18 mouse cellular contexts compared by ENCODE assay signal in the genomic region with DNA sequence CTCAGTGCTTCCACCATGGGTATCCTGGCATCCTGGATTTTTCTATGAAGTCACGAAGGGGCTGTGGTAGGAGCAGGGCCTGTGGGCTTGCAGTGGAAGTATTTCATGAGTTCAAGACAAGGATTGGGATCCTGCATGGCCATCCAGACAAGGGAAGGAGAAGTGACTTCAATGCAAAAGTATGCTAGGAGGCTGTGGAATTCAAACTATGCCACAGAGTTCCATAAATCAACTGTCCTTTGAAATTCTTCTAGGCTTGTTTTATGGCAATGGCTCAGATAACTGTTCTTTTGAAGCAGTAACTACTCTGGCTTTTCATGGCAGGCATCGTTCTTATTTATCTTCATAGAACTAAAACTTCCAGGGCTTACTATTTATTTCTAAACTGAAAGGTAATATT.
DNase-seq lines count a peak whose midpoint lies in the region; ATAC-seq and TF ChIP-seq lines count a peak whose summit lies in the region.
"Had no signal": no experiment of that assay in that cellular context is flagged by ENCODE, and none has a peak within 500 bp of the region (broad histone marks: within the 10 kb centered on the region; RNA-seq: fewer than 3 reads in every experiment).

No protein-coding gene starts in this region.

- DNase-seq in limb, embryonic 14.5 days (ENCODE audit: low spot score) = peak; percentile 26
- no peak for DNase-seq in limb, embryonic 10.5 days (ENCODE audit: low spot score)
- DNase-seq in NIH3T3 (ENCODE audit: low read depth) = peak; percentile 5
- DNase-seq in embryo, embryonic 9.5 days (ENCODE audit: extremely low spot score) = peak; percentile 25
- DNase-seq in right cerebral cortex, adult 2 months (ENCODE audit: low spot score in 2 of 2) = no peak
- DNase-seq in testis, postnatal 10 days (ENCODE audit: low spot score) = no peak
- DNase-seq: cerebellum, adult 8-10 months; heart, postnatal 10 days; lung, adult 2 months; lung, postnatal 4 days; right cerebral cortex, adult 18-20 months; thymus, postnatal 4 days had no signal

- H3K27ac ChIP-seq in limb, embryonic 14.5 days (replicated peaks; ENCODE audit: low read depth, low read length) = no peak overlapping the region
- no peak overlapping the region for H3K27ac ChIP-seq in limb, embryonic 10.5 days
- no peak overlapping the region for H3K27ac ChIP-seq in forebrain, embryonic 15.5 days (replicated peaks)
- H3K27ac ChIP-seq: embryonic facial prominence, embryonic 15.5 days; forebrain, embryonic 10.5 days; liver, embryonic 12.5 days; midbrain, embryonic 10.5 days had no signal

- no peaks in the 10 kb centered on the region for H3K27me3 ChIP-seq in limb, embryonic 14.5 days (ENCODE audit: control insufficient read depth, insufficient read depth, low read length)
- no peaks in the 10 kb centered on the region for H3K27me3 ChIP-seq in limb, embryonic 10.5 days (ENCODE audit: low read depth, poor library complexity, severe bottlenecking)
- H3K27me3 ChIP-seq in forebrain, embryonic 15.5 days = no peaks in the 10 kb centered on the region
- H3K27me3 ChIP-seq: embryonic facial prominence, embryonic 15.5 days; liver, embryonic 12.5 days had no signal

- no peaks in the 10 kb centered on the region for H3K36me3 ChIP-seq in limb, embryonic 14.5 days (ENCODE audit: control insufficient read depth, insufficient read depth, low read length)
- H3K36me3 ChIP-seq in limb, embryonic 10.5 days = no peaks in the 10 kb centered on the region
- H3K36me3 ChIP-seq in forebrain, embryonic 15.5 days = no peaks in the 10 kb centered on the region
- H3K36me3 ChIP-seq: embryonic facial prominence, embryonic 15.5 days; forebrain, embryonic 10.5 days; liver, embryonic 12.5 days; midbrain, embryonic 10.5 days had no signal

- peaks cover 3% of the 10 kb centered on the region; the same call in 1 of the 2 replicates for H3K4me1 ChIP-seq in limb, embryonic 14.5 days (ENCODE audit: control insufficient read depth, insufficient read depth, low read length)
- no peaks in the 10 kb centered on the region for H3K4me1 ChIP-seq in limb, embryonic 10.5 days
- no peaks in the 10 kb centered on the region for H3K4me1 ChIP-seq in forebrain, embryonic 15.5 days
- H3K4me1 ChIP-seq: embryonic facial prominence, embryonic 15.5 days; liver, embryonic 12.5 days had no signal

- peak; percentile 44; the same call in 1 of the 2 replicates for ATAC-seq in limb, embryonic 14.5 days (ENCODE audit: low FRiP score, low read depth)
- ATAC-seq in forebrain, embryonic 15.5 days (replicated peaks) = no peak
- ATAC-seq: liver, embryonic 12.5 days had no signal

- no peaks in the 10 kb centered on the region for H3K9me3 ChIP-seq in limb, embryonic 14.5 days (ENCODE audit: control insufficient read depth, low read length)
- H3K9me3 ChIP-seq in limb, embryonic 10.5 days (replicated peaks) = no peaks in the 10 kb centered on the region
- no peaks in the 10 kb centered on the region for H3K9me3 ChIP-seq in forebrain, embryonic 15.5 days
- H3K9me3 ChIP-seq: embryonic facial prominence, embryonic 15.5 days; forebrain, embryonic 10.5 days; liver, embryonic 12.5 days; midbrain, embryonic 10.5 days had no signal

- no peak overlapping the region for H3K9ac ChIP-seq in limb, embryonic 14.5 days (ENCODE audit: low read depth, low read length, severe bottlenecking)
- H3K9ac ChIP-seq in forebrain, embryonic 15.5 days (replicated peaks) = no peak overlapping the region
- H3K9ac ChIP-seq: embryonic facial prominence, embryonic 15.5 days; liver, embryonic 12.5 days had no signal

- no peak overlapping the region for H3K4me2 ChIP-seq in limb, embryonic 14.5 days (replicated peaks; ENCODE audit: low read depth, low read length, severe bottlenecking)
- no peak overlapping the region for H3K4me2 ChIP-seq in forebrain, embryonic 15.5 days (replicated peaks)
- H3K4me2 ChIP-seq: embryonic facial prominence, embryonic 15.5 days; heart, embryonic 11.5 days; liver, embryonic 12.5 days had no signal

- 22% methylated on average over 2 of the region's 2 CpGs for WGBS in limb, embryonic 14.5 days
- 38% methylated on average over 2 of the region's 2 CpGs for WGBS in limb, embryonic 10.5 days
- 62% methylated on average over 2 of the region's 2 CpGs for WGBS in forebrain, embryonic 15.5 days

- no peak for TF ChIP-seq POLR2A in limb, embryonic 14.5 days (IDR thresholded peaks at IDR 0.05; ENCODE audit: borderline replicate concordance, extremely low read depth, insufficient read depth, insufficient read length)

- no peak overlapping the region for H3K4me3 ChIP-seq in limb, embryonic 14.5 days (replicated peaks; ENCODE audit: low read length)
- no peak overlapping the region for H3K4me3 ChIP-seq in limb, embryonic 10.5 days
- H3K4me3 ChIP-seq in forebrain, embryonic 15.5 days = no peak overlapping the region
- H3K4me3 ChIP-seq: embryonic facial prominence, embryonic 15.5 days; forebrain, embryonic 10.5 days; liver, embryonic 12.5 days; midbrain, embryonic 10.5 days had no signal

Comparison
In these comparisons a context has a peak if more than half of its experiments do, and no peak if none do; other contexts are left out.
1. DNase-seq: peak in limb, embryonic 14.5 days (single experiment), NIH3T3 (single experiment) and embryo, embryonic 9.5 days (single experiment); none in limb, embryonic 10.5 days (single experiment), right cerebral cortex, adult 2 months (0 of 2) and testis, postnatal 10 days (single experiment).